Mouse (Mus musculus): ENCODE measurements around the gene Grin2b. TPM values are rescaled to one million over a fixed set of nuclear protein-coding genes. Genes with fewer than 3 reads are reported as not detected.

Grin2b gene
- polyA plus RNA-seq, 1 experiment, result 0.03 TPM

- Histone ChIP-seq H3K36me3 (ENCODE audit: control insufficient read depth, insufficient read depth, low read length, poor library complexity, severe bottlenecking) (no peaks in the 10 kb centered on the region), H3K9me3 (replicated peaks; ENCODE audit: control insufficient read depth, insufficient read depth, low read length, poor library complexity, severe bottlenecking) (no peaks in the 10 kb centered on the region), H3K9ac (ENCODE audit: low read depth, poor library complexity, severe bottlenecking) (no peak overlapping the region), H3K27me3 (ENCODE audit: control insufficient read depth, insufficient read depth, low read length, poor library complexity, severe bottlenecking) (peaks cover 1% of the 10 kb centered on the region; the same call in 1 of the 2 replicates), H3K27ac (ENCODE audit: insufficient read depth, low read length) (no peak overlapping the region), H3K4me1 (ENCODE audit: control insufficient read depth, insufficient read depth, low read length) (no peaks in the 10 kb centered on the region), H3K4me3 (ENCODE audit: low read depth, low read length) (no peak overlapping the region)
- no peak for TF ChIP-seq POLR2A (IDR thresholded peaks at IDR 0.05; ENCODE audit: insufficient read depth, low read length)
- TF ChIP-seq CTCF (IDR thresholded peaks at IDR 0.05; ENCODE audit: low read depth, low read length), result no peak
- no peak for TF ChIP-seq EP300 (IDR thresholded peaks at IDR 0.05; ENCODE audit: insufficient read depth, low read depth, low read length)
Observed at GRCm38 (mm10) chr6:135789603-135790170, 383.6 kb downstream of the Grin2b start.

GRCm38 (mm10) chr6:135774670-135775069 is 398.6 kb downstream of the Grin2b start:
- Histone ChIP-seq H3K9ac (ENCODE audit: low read depth, poor library complexity, severe bottlenecking) (no peak overlapping the region), H3K27me3 (ENCODE audit: control insufficient read depth, insufficient read depth, low read length, poor library complexity, severe bottlenecking) (no peaks in the 10 kb centered on the region; the same call in 1 of the 2 replicates), H3K4me1 (ENCODE audit: control insufficient read depth, insufficient read depth, low read length) (no peaks in the 10 kb centered on the region), H3K9me3 (replicated peaks; ENCODE audit: control insufficient read depth, insufficient read depth, low read length, poor library complexity, severe bottlenecking) (no peaks in the 10 kb centered on the region), H3K27ac (ENCODE audit: insufficient read depth, low read length) (no peak overlapping the region), H3K36me3 (ENCODE audit: control insufficient read depth, insufficient read depth, low read length, poor library complexity, severe bottlenecking) (no peaks in the 10 kb centered on the region), H3K4me3 (ENCODE audit: low read depth, low read length) (no peak overlapping the region)
- TF ChIP-seq POLR2A (IDR thresholded peaks at IDR 0.05; ENCODE audit: insufficient read depth, low read length), result no peak
- no peak for TF ChIP-seq CTCF (IDR thresholded peaks at IDR 0.05; ENCODE audit: low read depth, low read length)
- TF ChIP-seq EP300 (IDR thresholded peaks at IDR 0.05; ENCODE audit: insufficient read depth, low read depth, low read length), result no peak

- Histone ChIP-seq H3K27me3 (ENCODE audit: control insufficient read depth, insufficient read depth, low read length, poor library complexity, severe bottlenecking) (no peaks in the 10 kb centered on the region), H3K9ac (ENCODE audit: low read depth, poor library complexity, severe bottlenecking) (no peak overlapping the region), H3K4me1 (ENCODE audit: control insufficient read depth, insufficient read depth, low read length) (no peaks in the 10 kb centered on the region), H3K36me3 (ENCODE audit: control insufficient read depth, insufficient read depth, low read length, poor library complexity, severe bottlenecking) (no peaks in the 10 kb centered on the region), H3K27ac (ENCODE audit: insufficient read depth, low read length) (no peak overlapping the region), H3K4me3 (ENCODE audit: low read depth, low read length) (no peak overlapping the region), H3K9me3 (replicated peaks; ENCODE audit: control insufficient read depth, insufficient read depth, low read length, poor library complexity, severe bottlenecking) (no peaks in the 10 kb centered on the region)
- TF ChIP-seq EP300 (IDR thresholded peaks at IDR 0.05; ENCODE audit: insufficient read depth, low read depth, low read length), result no peak
- no peak for TF ChIP-seq CTCF (IDR thresholded peaks at IDR 0.05; ENCODE audit: low read depth, low read length)
Observed at GRCm38 (mm10) chr6:135767572-135767971, 405.7 kb downstream of the Grin2b start.

- Histone ChIP-seq H3K27me3 (ENCODE audit: control insufficient read depth, insufficient read depth, low read length, poor library complexity, severe bottlenecking) (no peaks in the 10 kb centered on the region; the same call in 1 of the 2 replicates), H3K9ac (ENCODE audit: low read depth, poor library complexity, severe bottlenecking) (no peak overlapping the region), H3K36me3 (ENCODE audit: control insufficient read depth, insufficient read depth, low read length, poor library complexity, severe bottlenecking) (no peaks in the 10 kb centered on the region), H3K4me3 (ENCODE audit: low read depth, low read length) (no peak overlapping the region), H3K27ac (ENCODE audit: insufficient read depth, low read length) (no peak overlapping the region), H3K9me3 (replicated peaks; ENCODE audit: control insufficient read depth, insufficient read depth, low read length, poor library complexity, severe bottlenecking) (no peaks in the 10 kb centered on the region), H3K4me1 (ENCODE audit: control insufficient read depth, insufficient read depth, low read length) (no peaks in the 10 kb centered on the region)
- no peak for TF ChIP-seq POLR2A (IDR thresholded peaks at IDR 0.05; ENCODE audit: insufficient read depth, low read length)
- TF ChIP-seq CTCF (IDR thresholded peaks at IDR 0.05; ENCODE audit: low read depth, low read length), result no peak
- TF ChIP-seq EP300 (IDR thresholded peaks at IDR 0.05; ENCODE audit: insufficient read depth, low read depth, low read length), result no peak
Observed at GRCm38 (mm10) chr6:135758735-135759134, 414.6 kb downstream of the Grin2b start.

- Histone ChIP-seq H3K9ac (ENCODE audit: low read depth, poor library complexity, severe bottlenecking) (no peak overlapping the region), H3K4me1 (ENCODE audit: control insufficient read depth, insufficient read depth, low read length) (no peaks in the 10 kb centered on the region), H3K4me3 (ENCODE audit: low read depth, low read length) (no peak overlapping the region), H3K27ac (ENCODE audit: insufficient read depth, low read length) (no peak overlapping the region), H3K9me3 (replicated peaks; ENCODE audit: control insufficient read depth, insufficient read depth, low read length, poor library complexity, severe bottlenecking) (no peaks in the 10 kb centered on the region), H3K27me3 (ENCODE audit: control insufficient read depth, insufficient read depth, low read length, poor library complexity, severe bottlenecking) (no peaks in the 10 kb centered on the region; the same call in 1 of the 2 replicates), H3K36me3 (ENCODE audit: control insufficient read depth, insufficient read depth, low read length, poor library complexity, severe bottlenecking) (no peaks in the 10 kb centered on the region)
- TF ChIP-seq CTCF (IDR thresholded peaks at IDR 0.05; ENCODE audit: low read depth, low read length) (no peak), POLR2A (IDR thresholded peaks at IDR 0.05; ENCODE audit: insufficient read depth, low read length) (no peak), EP300 (IDR thresholded peaks at IDR 0.05; ENCODE audit: insufficient read depth, low read depth, low read length) (no peak)
Observed at GRCm38 (mm10) chr6:135756075-135756474, 417.2 kb downstream of the Grin2b start.

- no peak overlapping the region for H3K4me3 ChIP-seq (ENCODE audit: low read depth, low read length)
- no peaks in the 10 kb centered on the region for H3K4me1 ChIP-seq (ENCODE audit: control insufficient read depth, insufficient read depth, low read length)
- H3K27me3 ChIP-seq (ENCODE audit: control insufficient read depth, insufficient read depth, low read length, poor library complexity, severe bottlenecking), result no peaks in the 10 kb centered on the region
- H3K36me3 ChIP-seq (ENCODE audit: control insufficient read depth, insufficient read depth, low read length, poor library complexity, severe bottlenecking), result no peaks in the 10 kb centered on the region
- H3K27ac ChIP-seq (ENCODE audit: insufficient read depth, low read length), result no peak overlapping the region
- H3K9ac ChIP-seq (ENCODE audit: low read depth, poor library complexity, severe bottlenecking), result no peak overlapping the region
- H3K9me3 ChIP-seq (replicated peaks; ENCODE audit: control insufficient read depth, insufficient read depth, low read length, poor library complexity, severe bottlenecking), result no peaks in the 10 kb centered on the region
- TF ChIP-seq EP300 (IDR thresholded peaks at IDR 0.05; ENCODE audit: insufficient read depth, low read depth, low read length) (no peak), CTCF (IDR thresholded peaks at IDR 0.05; ENCODE audit: low read depth, low read length) (no peak), POLR2A (IDR thresholded peaks at IDR 0.05; ENCODE audit: insufficient read depth, low read length) (no peak)
Observed at GRCm38 (mm10) chr6:135748412-135749076, 424.8 kb downstream of the Grin2b start.
